Mouse (Mus musculus) brain, embryonic 14.5 days (tissue): ENCODE measurements around the gene Col4a3. TPM values are rescaled to one million over a fixed set of nuclear protein-coding genes. Genes with fewer than 3 reads are reported as not detected.
A peak's percentile ranks its signal among the peaks of the same experiment; 100 is the strongest.

Source experiments
- DNase-seq: peaks from one replicate; pipeline ENCODE4 v3.0.0-alpha.2; 2011; ENCODE audit warnings: low read depth
- CTCF ChIP-seq: fragments of 200-500 bp; IDR thresholded peaks from 2 replicates; pipeline ENCODE4 v1.5.1; 2012; ENCODE audit warnings: inconsistent platforms, mild to moderate bottlenecking, moderate library complexity, borderline replicate concordance; ENCODE audit not compliant: insufficient read depth, insufficient read length; ENCODE audit errors: extremely low read depth
- POLR2A ChIP-seq: fragments of 200-500 bp; IDR thresholded peaks from 2 replicates; pipeline ENCODE4 v1.6.1; 2012; ENCODE audit warnings: mild to moderate bottlenecking, inconsistent platforms, borderline replicate concordance; ENCODE audit not compliant: poor library complexity, insufficient read depth, insufficient read length, severe bottlenecking; ENCODE audit errors: extremely low read depth
- polyA plus RNA-seq: library from polyadenylated mRNA; depleted of rRNA; stranded (reverse); fragments of >200 nt; gene quantifications from 2 replicates; pipeline ENCODE4 v1.2.3, GENCODE M21; 2012; rRNA removed

Gene Col4a3
- polyA plus RNA-seq, 1 experiment: 0.25 TPM

DNA sequence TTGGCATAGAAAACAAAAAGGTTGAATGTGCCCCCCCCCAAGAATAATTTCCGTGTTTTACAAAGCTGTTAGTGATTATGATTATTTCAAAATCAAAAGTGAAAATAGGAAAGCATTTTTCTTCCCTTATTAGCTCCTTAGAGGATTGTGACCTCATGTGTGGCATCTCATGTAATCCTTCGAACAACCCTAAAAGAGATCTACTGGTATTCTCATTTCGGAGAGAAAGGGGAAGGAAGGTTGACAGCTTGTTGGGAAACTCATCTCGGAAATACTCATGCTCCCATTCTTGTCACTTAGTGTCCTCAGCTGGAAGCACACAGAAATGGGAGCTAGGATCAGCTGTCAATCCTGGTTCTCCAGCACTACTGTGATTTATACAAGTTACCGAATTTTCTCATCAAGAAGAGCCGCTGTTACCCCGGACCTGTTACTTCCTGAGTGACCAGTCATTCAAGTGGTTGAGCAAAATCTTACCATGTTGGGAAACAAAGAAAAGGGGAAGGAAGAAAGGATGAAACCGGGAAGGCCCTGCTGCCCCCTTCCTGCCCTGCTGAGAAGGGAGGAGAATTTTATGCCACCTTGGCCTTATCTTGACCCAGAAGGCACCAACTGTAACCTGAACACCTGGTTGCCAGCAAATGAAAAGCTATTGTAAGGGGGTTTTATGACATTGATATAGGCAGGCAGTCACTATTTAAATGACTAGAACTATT, 174.9 kb downstream of the Col4a3 start:
- TF ChIP-seq CTCF: no peak
- TF ChIP-seq POLR2A: no peak
- no peak for DNase-seq

DNA sequence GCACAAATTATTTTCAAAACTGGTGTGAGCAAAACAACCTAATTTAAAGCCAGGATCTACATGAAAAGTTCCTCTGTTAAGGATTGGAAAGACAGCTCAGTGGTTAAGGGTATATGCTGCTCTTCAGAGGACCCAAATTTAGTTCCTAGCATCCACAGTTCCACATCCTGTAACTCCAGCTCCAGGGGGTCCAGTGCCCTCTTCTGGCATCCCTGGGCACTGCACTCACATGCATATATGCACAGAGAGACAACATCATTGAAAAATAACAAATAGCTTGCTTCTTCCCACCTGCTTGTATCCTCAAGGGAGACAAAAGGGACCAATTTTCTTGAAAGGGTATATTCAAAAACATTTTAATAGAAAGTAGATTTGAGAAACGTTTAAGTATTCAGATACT, 175.6 kb downstream of the Col4a3 start:
- DNase-seq: no peak
- TF ChIP-seq POLR2A (no peak), CTCF (peak; percentile 24; the same call in 1 of the 2 replicates)

DNA sequence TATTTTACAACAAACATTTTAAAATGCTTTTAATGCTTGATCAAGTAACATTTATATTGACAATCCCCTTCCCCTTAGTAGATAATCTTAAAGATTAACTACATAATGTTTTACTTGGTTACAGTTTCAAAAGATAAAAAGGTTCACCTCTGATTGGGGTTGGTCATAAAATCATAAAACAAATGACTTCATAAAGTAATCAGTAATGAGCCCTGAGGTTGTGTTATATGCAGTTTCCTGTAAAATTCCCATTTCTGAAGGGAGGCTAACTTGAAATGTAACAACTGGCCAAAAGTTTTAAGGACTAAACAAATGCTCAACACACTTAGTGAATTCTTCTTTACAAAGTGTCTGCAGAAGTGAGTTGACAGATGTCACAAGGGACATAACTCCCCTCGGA, 179.5 kb downstream of the Col4a3 start:
- TF ChIP-seq CTCF (no peak), POLR2A (no peak)
- DNase-seq: no peak

DNA sequence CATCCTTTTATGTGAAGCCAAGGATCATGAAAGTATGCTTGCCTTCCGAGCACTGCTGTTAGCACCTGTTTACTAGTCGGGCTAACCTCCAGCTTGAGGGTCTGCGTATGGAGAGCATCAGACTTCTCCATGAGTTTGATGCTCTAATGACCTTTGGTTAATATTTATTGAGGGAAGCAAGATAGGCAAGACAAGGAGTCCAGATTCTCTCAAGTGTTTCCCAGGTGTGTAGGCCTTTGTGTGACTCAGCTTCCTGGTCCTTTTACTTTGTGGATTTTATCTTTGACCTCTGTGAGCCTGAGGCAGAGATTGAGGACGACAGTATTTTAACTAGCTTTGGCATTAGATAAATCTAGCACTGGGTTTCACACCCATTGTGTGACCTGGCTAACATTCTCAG, 179.9 kb downstream of the Col4a3 start:
- no peak for DNase-seq
- TF ChIP-seq POLR2A (no peak), CTCF (no peak)

DNA sequence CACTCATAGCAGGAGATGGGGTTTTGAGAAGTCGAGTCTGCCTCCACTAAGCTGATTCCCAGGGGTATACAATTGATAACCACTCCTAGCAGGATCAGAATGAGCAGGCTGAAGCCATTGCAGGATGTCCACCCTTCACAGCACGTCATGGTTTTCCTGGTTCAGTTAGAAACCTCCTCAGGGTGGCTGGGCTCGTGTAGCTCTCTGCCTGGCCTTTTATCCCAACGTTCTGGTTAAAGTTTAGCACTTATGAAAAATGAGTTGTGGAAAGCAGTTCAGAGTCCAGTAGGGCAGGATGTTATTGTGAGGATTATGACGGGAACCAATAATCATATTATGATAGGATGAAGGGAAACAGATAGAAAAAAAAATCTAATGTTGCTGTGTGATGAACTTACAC, 181.5 kb downstream of the Col4a3 start, which contains the start of gene Tm4sf20:
Gene Tm4sf20, minus strand, starts transcription at position 193 of the 400 bp plus-strand sequence.
- DNase-seq: no peak
- TF ChIP-seq POLR2A (no peak), CTCF (no peak)

DNA sequence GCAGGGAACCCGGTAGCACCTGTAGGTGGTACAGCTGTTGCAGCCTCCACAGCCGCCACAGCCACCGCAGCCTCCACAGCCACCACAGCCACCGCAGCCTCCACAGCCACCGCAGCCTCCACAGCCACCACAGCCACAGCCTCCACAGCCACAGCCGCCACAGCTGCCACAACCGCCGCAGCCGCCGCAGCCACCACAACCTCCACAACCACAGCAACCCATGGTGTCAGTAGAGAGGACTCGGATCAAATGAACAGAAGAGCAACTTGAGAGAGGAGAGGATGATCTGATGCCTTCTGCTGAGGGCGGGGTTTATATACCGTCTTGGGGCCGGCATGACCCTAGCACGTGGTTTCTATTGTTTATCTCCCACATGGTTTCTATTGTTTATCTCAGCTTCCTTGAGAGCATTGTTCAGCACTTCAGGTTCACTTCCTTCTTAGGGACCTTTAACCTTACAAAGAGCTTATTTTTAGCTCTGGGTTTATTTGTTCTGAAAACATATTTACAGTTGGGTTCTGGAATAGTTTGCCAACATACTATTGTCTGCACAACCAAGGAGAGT, 184.4 kb downstream of the Col4a3 start, which contains the start of gene Gm47791:
Gene Gm47791, minus strand, starts transcription at position 222 of the 565 bp plus-strand sequence.
- no peak for DNase-seq
- TF ChIP-seq POLR2A (no peak), CTCF (no peak)

Other genes with a start within 250 kb of the Col4a3 start
- gene Col4a4, start 72 bp upstream of the Col4a3 start, polyA plus RNA-seq: 0.34 TPM in 2 replicates
- 299 and 302 TPM in 2 replicates for gene Mff, start 138.0 kb downstream of the Col4a3 start, polyA plus RNA-seq
- not detected in 2 replicates for gene Tm4sf20, start 181.5 kb downstream of the Col4a3 start, polyA plus RNA-seq
- not detected in 2 replicates for gene Gm47791, start 184.3 kb downstream of the Col4a3 start, polyA plus RNA-seq